Mouse (Mus musculus) adrenal gland, postnatal 36 days (tissue): ENCODE measurements around the gene Mthfs. TPM values are rescaled to one million over a fixed set of nuclear protein-coding genes. Genes with fewer than 3 reads are reported as not detected.
"Not testable (repeated sequence)": the region's sequence is repeated elsewhere in the genome, so short reads cannot be mapped to it uniquely, and the experiment has no call there.

Experiments
- DNase-seq, 2 experiments: peaks; one replicate each; pipeline ENCODE4 v3.0.0; 2021; ENCODE audit warnings: mixed read lengths in 1 of 2
- long read RNA-seq, 2 experiments: library from polyadenylated mRNA; stranded (forward); transcript quantifications; one replicate each; pipeline ENCODE4 v2.0.0; 2021; ENCODE audit warnings: borderline sequencing depth in 2 of 2
- total RNA-seq, 2 experiments: library from RNA; stranded (reverse); gene quantifications; 2 replicates each; pipeline ENCODE4 v1.2.3; 2021

The Mthfs gene
- total RNA-seq, result 10 to 100 TPM; 27.0 to 43.7 TPM
- long read RNA-seq, experiment 1, transcript Mthfs-201 (3 exons, 816 nt), result major isoform, 23 of 45 reads
- long read RNA-seq, experiment 1, partial matches to known transcripts, result 0 of 45 reads
- long read RNA-seq, experiment 1, other reads (novel, unspliced or antisense), result 19 of 45 reads
- long read RNA-seq, experiment 2, partial matches to known transcripts, result 0 of 11 reads
- long read RNA-seq, experiment 2, other reads (novel, unspliced or antisense), result 4 of 11 reads

GRCm38 (mm10) chr9:89210353-89211064 is at the start of gene Mthfs:
TSS of gene Mthfs (plus strand) at chr9:89210676.
- DNase-seq, result not testable (repeated sequence)

DNA sequence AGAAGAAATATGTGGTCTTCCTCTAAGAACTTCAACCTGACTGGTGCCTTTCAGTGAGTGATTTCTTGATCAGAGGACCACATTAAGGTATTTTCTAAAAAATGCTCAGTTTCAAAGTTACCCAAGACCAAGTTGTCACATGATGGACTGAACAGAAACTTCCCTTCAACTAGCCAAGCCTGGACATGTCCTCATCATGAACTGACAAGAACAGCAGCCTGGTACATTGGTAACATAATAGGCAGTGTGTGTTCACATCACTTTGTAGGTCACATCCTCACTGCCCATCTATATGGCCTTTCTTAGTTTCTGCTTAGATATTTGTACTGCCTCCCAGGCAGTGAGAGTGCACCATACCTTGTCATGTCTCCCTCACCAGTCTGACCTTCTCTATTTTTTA is 37.9 kb upstream of the Mthfs start:
- DNase-seq, result not testable (repeated sequence)

DNA sequence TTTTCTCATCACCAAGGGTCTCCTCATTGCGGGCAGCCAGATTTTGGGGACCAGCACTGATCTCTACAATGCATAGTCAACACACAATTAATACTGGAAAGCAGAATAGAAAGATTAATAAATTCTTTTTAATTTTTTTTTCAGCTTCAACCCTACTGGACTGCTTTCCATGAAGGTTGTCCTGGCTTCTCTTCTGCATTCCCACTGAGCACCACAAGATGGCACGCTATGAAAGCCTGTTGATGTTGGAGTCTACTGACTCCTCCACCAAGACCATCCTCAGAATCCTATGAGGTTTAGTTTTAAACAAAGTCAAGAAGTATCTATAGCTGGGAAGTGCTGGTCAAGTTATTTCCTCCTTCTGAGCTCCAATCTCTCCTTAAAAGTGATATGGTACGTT is 31.6 kb upstream of the Mthfs start:
- DNase-seq, result peak; percentile 77 to 79

- DNase-seq, result not testable (repeated sequence)
These were observed 31.0 kb upstream of the Mthfs start for GRCm38 (mm10) chr9:89179469-89179868.

GRCm38 (mm10) chr9:89187006-89187405 is 23.5 kb upstream of the Mthfs start:
- DNase-seq, result not testable (repeated sequence)

DNA sequence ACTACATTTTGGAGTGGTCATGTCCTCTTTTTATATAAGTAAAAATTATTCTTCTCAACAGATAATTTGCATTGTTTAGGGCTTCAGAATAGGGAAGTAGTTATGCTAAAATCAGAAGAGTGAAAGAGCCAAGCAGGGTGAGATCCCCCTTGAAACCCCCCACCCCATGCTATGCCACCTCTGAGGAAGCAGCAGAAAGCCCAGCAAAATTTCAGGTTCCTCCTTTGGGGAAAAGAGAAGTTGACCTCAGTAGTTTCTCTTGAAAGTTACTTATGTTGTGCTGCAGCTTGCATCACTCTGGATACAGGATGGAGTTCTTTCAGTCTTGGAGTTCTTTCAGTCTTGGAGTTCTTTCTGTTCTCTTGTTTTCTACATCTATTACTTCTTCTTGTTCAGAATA is 15.0 kb upstream of the Mthfs start:
- not testable (repeated sequence) for DNase-seq

DNA sequence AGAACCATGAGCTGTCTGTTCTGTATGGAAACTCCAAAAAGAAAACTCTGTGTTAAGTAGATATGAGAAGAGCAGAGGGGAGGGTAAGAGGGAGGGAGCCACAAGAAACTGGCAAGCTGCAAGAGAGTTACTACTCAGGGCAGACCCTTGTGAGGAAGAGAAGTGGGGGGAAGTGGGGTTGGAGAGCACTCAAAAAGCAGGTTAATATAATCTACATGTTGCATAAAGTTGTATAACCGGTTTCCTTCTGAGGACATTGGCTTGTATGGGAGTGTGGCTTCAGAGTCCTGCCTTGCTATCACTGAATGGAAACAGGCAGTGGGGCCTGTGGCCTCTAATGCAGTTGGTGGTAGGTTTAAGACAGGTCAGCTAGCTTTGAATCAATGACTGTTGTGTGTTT is 13.0 kb upstream of the Mthfs start:
- not testable (repeated sequence) for DNase-seq

- DNase-seq, result not testable (repeated sequence)
These were observed 12.1 kb upstream of the Mthfs start for GRCm38 (mm10) chr9:89198349-89198748.

- DNase-seq, result not testable (repeated sequence)
These were observed 11.5 kb upstream of the Mthfs start, which contains the start of the genes Bcl2a1b and Gm29094 for GRCm38 (mm10) chr9:89198969-89199416. TSS of gene Bcl2a1b (plus strand) at chr9:89199209. TSS of gene Gm29094 (plus strand) at chr9:89199379.

DNA sequence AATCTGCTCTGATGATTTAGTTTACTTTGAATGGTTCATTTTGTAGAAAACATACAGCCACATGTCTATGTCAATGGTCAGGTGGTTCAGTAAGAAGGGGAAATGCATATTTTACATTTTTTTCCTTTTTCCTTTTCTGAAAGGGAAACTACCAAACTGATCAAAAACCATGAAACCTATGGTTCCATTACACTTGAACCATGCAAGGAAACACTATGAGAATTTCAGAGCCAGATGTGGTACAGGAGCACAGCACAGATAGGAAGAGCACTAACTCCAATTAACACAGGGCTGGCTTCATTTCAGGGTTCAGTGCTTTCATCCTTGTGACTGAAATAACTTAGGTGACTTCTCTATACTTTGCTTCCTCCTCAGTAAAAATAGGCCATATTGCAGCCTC is 8.2 kb upstream of the Mthfs start:
- DNase-seq, result not testable (repeated sequence)

DNA sequence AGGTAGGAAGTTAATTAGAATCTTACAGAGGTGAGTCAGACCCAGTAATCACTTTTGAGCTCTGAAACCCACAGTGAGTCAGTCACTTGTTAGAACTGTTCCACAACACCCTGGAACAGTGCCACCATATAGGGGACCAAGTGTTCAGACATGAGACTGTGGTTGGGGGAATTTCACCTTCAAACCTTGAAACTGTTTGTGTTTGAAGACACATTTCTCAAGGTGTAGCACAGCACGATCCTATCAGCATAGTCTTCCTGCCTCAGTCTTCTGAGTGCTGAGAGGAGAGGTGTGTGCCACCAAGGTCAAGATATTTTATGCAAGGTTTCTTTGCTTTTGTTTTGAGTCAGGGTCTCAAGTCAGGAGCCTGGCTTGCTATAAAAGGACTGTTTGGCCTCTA is 1.5 kb upstream of the Mthfs start:
- not testable (repeated sequence) for DNase-seq

DNA sequence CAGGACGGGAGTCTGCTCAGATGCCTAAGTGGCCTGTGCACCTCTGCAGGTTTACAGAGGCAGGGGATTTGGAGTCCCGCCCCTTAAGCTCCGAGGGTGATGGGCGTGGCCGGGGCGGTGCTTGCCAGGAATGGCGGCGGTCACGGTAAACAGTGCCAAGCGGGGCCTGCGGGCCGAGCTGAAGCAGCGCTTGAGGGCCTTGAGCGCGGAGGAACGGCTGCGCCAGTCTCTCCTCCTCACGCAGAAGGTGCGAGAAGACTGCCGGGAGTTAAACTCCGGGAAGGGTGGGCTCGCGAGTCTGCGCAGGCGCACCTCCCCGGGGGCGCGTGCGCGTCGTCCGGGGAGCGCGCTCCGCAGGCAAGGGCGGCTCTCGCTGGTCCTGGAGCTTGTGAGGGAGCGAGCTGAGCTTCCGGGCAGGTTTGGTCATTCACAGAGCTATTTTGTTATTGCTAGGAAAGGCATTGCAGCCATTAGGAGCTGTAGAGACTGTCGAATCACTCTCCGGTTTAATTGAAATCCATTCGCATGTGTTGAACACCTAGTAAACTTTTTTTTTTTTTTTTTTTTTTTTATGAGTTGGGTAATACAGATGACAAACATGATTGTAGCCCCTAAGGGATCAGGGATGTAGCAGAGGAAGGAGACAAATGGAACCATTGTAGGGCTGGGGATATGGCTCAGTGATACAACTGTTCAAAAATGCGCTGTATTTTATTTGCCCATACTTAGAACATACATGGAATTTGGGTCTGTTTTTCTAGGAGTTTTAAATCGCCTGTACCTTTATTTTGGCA is 786 bp downstream of the Mthfs start:
- DNase-seq, result peak; percentile 77 to 82

DNA sequence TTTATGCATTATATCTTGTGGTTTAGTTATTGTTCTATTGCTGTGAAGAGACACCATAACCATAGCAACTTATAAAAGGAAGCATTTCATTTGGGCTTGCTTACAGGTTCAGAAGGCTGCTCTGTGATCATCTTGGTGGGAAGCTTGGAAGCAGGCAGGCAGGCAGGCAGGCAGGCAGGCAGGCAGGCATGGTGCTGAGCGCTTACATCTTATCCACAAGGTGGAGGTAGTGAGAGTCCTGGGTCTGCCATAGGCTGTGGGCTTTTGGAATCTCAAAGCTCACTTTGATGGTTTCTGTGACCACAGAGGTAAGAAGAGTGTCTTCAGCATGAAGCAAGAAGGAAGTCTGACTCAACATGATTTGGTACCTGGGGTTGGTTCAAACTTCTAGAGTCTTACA is 2.0 kb downstream of the Mthfs start:
- DNase-seq, result peak; percentile 31 to 53

DNA sequence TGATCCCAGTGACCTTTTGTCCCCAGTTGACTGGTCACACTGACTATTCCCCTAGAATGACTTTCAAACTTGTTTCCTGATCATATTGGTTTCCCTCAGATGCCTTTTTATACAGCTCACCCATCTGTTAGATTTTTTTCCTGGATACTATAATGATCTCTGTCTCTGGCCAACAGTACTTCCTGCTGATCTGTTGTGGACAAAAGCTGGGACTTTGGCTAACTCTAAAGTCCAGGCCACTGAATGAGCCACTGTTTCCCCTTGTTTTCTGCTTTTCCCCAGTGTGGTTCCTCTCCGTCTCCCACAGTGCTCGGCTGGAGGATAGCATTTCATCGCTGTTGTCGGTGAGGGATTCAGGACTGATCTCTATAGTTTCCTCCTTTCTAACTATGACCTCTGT is 7.7 kb downstream of the Mthfs start:
- DNase-seq, result not testable (repeated sequence)

GRCm38 (mm10) chr9:89219668-89220067 is 9.2 kb downstream of the Mthfs start:
- not testable (repeated sequence) for DNase-seq

DNA sequence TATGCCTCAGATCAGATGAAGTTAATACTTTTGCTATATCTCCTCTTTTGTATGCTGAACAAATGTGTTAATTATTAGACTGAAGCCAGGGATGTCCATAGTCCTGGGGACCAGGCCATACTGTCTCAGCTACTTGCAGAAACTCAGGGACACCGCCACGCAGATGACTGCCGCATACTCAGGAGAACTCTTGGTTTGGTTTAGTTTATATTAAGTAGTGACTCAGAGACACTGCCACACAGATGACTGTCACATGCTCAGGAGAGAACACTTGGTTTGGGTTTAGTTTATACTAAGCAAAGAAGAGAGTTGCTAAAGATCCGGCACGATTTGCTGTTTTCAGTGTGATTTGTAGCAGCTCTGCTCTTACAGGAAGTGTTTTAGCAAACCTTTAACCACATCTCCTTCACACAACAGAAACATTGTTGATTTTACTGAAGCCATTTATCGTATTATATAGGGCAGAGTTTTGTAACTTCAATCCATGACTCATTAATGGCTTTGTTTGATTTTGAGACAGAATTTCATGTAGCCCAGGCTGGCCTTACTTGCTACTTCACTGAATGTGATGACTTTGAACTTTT is 10.3 kb downstream of the Mthfs start:
- not testable (repeated sequence) for DNase-seq

GRCm38 (mm10) chr9:89226071-89226470 is 15.6 kb downstream of the Mthfs start:
- DNase-seq, result peak in 1 of 2 experiments; percentile 12

GRCm38 (mm10) chr9:89228122-89228521 is 17.6 kb downstream of the Mthfs start:
- DNase-seq, result no peak

DNA sequence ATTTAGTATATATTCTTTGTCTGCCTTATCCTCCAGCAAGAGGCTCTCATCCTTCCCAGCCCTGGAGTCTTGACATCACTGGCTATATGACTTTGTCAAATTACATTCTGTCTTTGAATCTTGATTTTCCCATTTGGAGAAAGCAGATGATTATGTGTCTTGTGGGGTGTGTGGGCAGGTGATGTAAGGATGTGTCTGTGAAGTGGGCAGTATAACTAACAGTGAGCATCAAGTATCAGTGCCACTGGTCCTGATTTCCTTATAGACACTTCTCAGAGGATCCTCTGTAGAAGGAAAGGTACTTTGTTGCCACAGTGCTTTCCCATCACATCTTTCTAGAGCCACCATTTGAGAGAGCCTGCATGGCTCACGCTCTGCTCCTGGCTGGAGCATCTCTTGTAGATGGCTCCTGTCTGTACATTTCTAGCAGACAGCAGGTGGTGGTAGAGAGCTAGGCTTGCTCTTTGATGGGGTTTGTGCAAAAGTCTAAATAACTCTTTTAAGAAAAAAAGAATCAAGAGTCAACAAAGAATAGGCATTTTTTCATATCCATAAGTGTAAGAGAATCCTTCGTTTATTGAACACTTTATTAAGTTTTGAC is 20.5 kb downstream of the Mthfs start:
- peak; percentile 24 to 49 for DNase-seq

DNA sequence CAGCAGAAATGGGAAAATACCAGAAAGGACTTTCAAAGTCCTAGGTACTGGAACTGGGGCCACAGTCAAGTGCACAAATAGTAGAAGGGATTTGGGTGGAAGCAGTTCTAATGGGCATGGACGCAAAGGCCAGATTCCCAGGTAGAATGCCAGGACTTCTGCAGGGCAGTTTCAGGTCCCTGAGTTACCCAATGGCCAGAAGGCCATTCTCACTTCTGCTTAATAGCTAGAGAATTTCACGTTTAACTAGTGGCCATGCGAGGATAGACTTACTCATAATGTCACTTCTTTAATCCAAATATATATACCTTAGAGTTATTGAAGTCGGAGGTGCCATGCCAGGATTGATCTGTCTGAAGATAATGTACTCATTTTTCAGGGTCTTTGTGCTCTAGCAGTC is 26.7 kb downstream of the Mthfs start:
- DNase-seq, result not testable (repeated sequence)

DNA sequence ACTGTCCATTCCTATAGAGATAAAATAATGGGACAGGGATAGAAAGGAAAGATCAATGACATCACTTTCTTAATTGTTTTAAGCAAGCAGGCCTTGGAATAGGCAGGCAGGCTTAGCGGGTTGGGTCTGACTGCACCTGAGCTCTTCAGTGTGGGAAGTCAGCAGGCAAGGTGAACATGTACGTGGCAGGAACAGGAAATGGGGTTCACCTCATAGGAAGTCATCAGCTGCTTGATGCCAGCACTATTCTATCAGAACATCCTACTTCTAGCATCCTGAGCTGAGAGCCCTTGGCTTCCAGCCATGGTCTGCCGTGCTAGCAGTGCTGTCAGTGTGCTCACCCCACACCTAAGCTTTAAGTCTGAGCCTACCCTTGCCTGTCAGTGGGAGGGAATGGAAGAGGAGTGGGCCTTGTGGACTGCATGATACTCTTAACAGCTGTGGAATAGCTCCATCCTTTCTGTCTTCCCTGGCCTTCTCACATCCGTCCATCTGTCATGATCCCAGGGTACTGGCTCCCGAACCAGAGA is 28.6 kb downstream of the Mthfs start:
- DNase-seq, result not testable (repeated sequence)
